Mouse (Mus musculus): ENCODE measurements around the gene Prr13. TPM values are rescaled to one million over a fixed set of nuclear protein-coding genes. Genes with fewer than 3 reads are reported as not detected.

Gene Prr13
- polyA plus RNA-seq, 1 experiment, result 56.7 TPM

- no peak for TF ChIP-seq GATA1 (IDR thresholded peaks at IDR 0.05; ENCODE audit: low read length)
These were observed 7.0 kb upstream of the Prr13 start for GRCm38 (mm10) chr15:102451666-102452430.

GRCm38 (mm10) chr15:102455993-102456392 lies 2.8 kb upstream of the Prr13 start:
- no peak for TF ChIP-seq GATA1 (IDR thresholded peaks at IDR 0.05; ENCODE audit: low read length)

GRCm38 (mm10) chr15:102458050-102458736 lies 635 bp upstream of the Prr13 start:
- no peak for TF ChIP-seq GATA1 (IDR thresholded peaks at IDR 0.05; ENCODE audit: low read length)

GRCm38 (mm10) chr15:102459381-102459780 lies 553 bp downstream of the Prr13 start:
- no peak for TF ChIP-seq GATA1 (IDR thresholded peaks at IDR 0.05; ENCODE audit: low read length)

- TF ChIP-seq GATA1 (IDR thresholded peaks at IDR 0.05; ENCODE audit: low read length), result no peak
These were observed 1.0 kb downstream of the Prr13 start for GRCm38 (mm10) chr15:102459847-102460246.

DNA sequence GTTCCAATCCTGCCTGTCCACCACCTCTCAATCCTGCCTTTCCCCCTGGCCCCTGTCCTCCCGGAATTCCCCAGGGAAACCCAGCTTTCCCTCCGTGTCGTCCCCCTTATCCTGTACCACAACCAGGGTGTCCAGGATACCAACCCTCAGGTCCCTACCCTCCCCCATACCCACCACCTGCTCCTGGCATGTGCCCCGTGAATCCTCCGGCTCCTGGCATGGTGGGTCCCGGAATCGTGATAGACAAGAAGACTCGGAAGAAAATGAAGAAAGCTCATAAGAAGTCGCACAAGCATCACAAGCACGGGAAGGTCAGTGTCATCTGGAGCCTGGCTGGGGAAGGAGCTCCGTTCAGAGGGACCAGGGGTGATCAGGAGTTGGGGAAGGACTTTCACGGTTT lies 1.6 kb downstream of the Prr13 start:
- TF ChIP-seq GATA1 (IDR thresholded peaks at IDR 0.05; ENCODE audit: low read length), result no peak

DNA sequence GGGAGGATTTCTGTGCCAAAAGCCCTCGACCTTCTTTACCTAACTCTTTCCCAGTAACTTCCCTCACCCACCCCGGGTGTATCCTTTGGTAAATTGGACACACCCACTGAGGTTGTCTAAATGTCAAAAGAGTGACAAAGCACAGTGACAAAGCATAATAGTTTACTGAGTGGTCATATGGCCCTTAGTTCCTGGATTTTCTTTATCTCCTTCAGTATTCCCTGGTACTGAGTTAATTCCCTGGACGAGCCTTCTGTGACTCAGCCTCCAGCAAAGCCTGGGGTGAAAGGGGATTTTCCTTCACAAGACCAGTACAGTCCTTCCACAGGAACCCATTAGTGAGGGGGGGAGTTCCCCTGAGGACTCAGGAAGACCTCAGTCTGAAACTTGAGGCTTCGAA lies 2.1 kb downstream of the Prr13 start:
- no peak for TF ChIP-seq GATA1 (IDR thresholded peaks at IDR 0.05; ENCODE audit: low read length)

GRCm38 (mm10) chr15:102461430-102462075 lies 2.7 kb downstream of the Prr13 start:
- no peak for TF ChIP-seq GATA1 (IDR thresholded peaks at IDR 0.05; ENCODE audit: low read length)

DNA sequence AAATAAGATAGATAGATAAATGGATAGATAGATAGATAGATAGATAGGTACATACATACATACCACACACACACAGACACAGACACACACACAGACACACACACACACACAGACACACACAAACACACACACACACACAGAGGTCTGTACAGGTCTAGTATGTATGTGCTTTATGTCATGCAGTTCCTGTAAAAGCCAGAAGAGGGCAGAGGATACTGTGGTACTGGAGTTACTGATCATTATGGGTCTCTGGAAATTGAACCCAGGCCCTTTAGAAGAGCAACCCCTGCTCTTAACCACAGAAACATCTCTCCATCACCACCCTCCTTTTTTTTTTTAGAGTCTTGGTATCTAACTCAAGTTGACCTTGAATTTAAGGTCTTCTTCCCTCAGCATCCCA lies 4.8 kb downstream of the Prr13 start:
- no peak for TF ChIP-seq GATA1 (IDR thresholded peaks at IDR 0.05; ENCODE audit: low read length)

- no peak for TF ChIP-seq GATA1 (IDR thresholded peaks at IDR 0.05; ENCODE audit: low read length)
These were observed 10.0 kb downstream of the Prr13 start for GRCm38 (mm10) chr15:102468675-102469370.

DNA sequence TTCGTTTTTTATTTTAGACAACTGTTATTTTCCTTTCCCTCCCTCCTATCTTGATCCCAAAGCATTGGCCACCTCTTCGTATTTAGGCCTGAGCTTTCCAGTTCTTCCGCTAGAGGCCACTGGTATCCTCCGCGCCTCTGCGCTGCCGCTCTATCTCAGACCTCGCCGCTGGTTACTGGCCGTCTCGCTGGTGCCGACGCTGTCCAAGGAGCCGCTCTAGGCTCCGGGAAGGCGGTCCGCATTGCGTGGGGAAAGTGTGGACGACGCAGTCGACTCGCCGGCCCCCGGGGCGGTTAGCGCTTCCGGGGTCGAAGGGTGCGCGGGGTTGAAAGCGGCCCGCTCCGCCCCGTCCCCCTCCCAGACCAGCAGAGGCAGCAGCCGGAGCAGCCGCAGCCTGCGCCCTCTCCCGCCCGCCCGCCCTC lies 11.4 kb downstream of the Prr13 start, which contains the start of gene Pcbp2:
Gene Pcbp2, plus strand, starts transcription at position 357 of the 422 bp plus-strand sequence.
- TF ChIP-seq GATA1 (IDR thresholded peaks at IDR 0.05; ENCODE audit: low read length), result no peak

GRCm38 (mm10) chr15:102470605-102471294 lies 11.9 kb downstream of the Prr13 start:
- no peak for TF ChIP-seq GATA1 (IDR thresholded peaks at IDR 0.05; ENCODE audit: low read length)

GRCm38 (mm10) chr15:102471295-102471645 lies 12.4 kb downstream of the Prr13 start:
- no peak for TF ChIP-seq GATA1 (IDR thresholded peaks at IDR 0.05; ENCODE audit: low read length)

- no peak for TF ChIP-seq GATA1 (IDR thresholded peaks at IDR 0.05; ENCODE audit: low read length)
These were observed 12.9 kb downstream of the Prr13 start for GRCm38 (mm10) chr15:102471727-102472126.

- TF ChIP-seq GATA1 (IDR thresholded peaks at IDR 0.05; ENCODE audit: low read length), result no peak
These were observed 14.4 kb downstream of the Prr13 start for GRCm38 (mm10) chr15:102473246-102473645.

All from G1E-ER4 (cell line).